Mouse (Mus musculus) T-helper 17 cell (primary cell): ENCODE data around the gene Olfr733.

Experiments
- in situ Hi-C, 2 experiments: fragments of 300-600 bp; cut with MboI, MseI; formaldehyde crosslinking; loops; 1 replicate in 1 of 2; 2 replicates in 1 of 2; pipeline ENCODE4 v1.15.1; 2025; ENCODE audit warnings: high pct_unique_total_duplicates in 2 of 2

Gene Olfr733

GRCm38 (mm10) chr14:50301422-50301821 lies at the start of gene Olfr733:
Olfr733 (minus strand) TSS chr14:50301522.
- in situ Hi-C loops = no loop called here

GRCm38 (mm10) chr14:50348796-50349195 lies 47.5 kb upstream of the Olfr733 start, which contains the start of gene Olfr735:
Olfr735 (minus strand) TSS chr14:50348872.
- in situ Hi-C loops = no loop called here

- in situ Hi-C loops = no loop called here
Observed at GRCm38 (mm10) chr14:50326661-50327060, 25.3 kb upstream of the Olfr733 start, which contains the start of gene Olfr734. Olfr734 (minus strand) TSS chr14:50326761.

GRCm38 (mm10) chr14:50284106-50284505 lies 17.2 kb downstream of the Olfr733 start, which contains the start of gene Olfr732:
Olfr732 (minus strand) TSS chr14:50284206.
- in situ Hi-C loops = no loop called here
